Mouse (Mus musculus) hindbrain, postnatal 0 days (tissue): ENCODE results near the gene Bin2. TPM values are rescaled to one million over a fixed set of nuclear protein-coding genes. Genes with fewer than 3 reads are reported as not detected.

Source experiments
- ATAC-seq: fragments of 200-750 bp; cut with Nextera tagmentation; 2 replicates; pipeline ENCODE4 v1.8.0; 2017; ENCODE audit warnings: mild to moderate bottlenecking, moderate TSS enrichment, moderate library complexity
- DNase-seq: peaks from one replicate; pipeline ENCODE4 v3.0.0-alpha.2; 2015; ENCODE audit warnings: low spot score
- H3K27ac ChIP-seq: fragments of 300-500 bp; sonication (generic); 2 replicates; pipeline ENCODE4 v1.5.1; 2014; ENCODE audit warnings: mild to moderate bottlenecking
- H3K27me3 ChIP-seq: fragments of 300-500 bp; sonication (generic); 2 replicates; pipeline ENCODE4 v1.6.1; 2014; ENCODE audit warnings: low read length, mixed read lengths; ENCODE audit not compliant: insufficient read depth
- H3K36me3 ChIP-seq: fragments of 300-500 bp; sonication (generic); 2 replicates; pipeline ENCODE4 v1.6.1; 2014; ENCODE audit warnings: low read length, mixed read lengths; ENCODE audit not compliant: insufficient read depth
- H3K4me1 ChIP-seq: fragments of 300-500 bp; sonication (generic); 2 replicates; pipeline ENCODE4 v1.6.1; 2014; ENCODE audit warnings: antibody characterized with exemption, low read length, mixed read lengths; ENCODE audit not compliant: insufficient read depth
- H3K4me2 ChIP-seq: fragments of 300-500 bp; sonication (generic); 2 replicates; pipeline ENCODE4 v1.6.1; 2014; ENCODE audit warnings: low read depth, mild to moderate bottlenecking, low read length, moderate library complexity, mixed read lengths
- H3K4me3 ChIP-seq: fragments of 300-500 bp; sonication (generic); 2 replicates; pipeline ENCODE4 v1.5.1; 2014; ENCODE audit warnings: low read length
- H3K9ac ChIP-seq: fragments of 300-500 bp; sonication (generic); replicated peaks from 2 replicates; pipeline ENCODE4 v1.6.1; 2014; ENCODE audit warnings: mild to moderate bottlenecking, low read length, moderate library complexity, mixed read lengths
- H3K9me3 ChIP-seq: fragments of 300-500 bp; sonication (generic); 2 replicates; pipeline ENCODE4 v1.6.1; 2016; ENCODE audit warnings: low read length, mixed read lengths
- CTCF ChIP-seq: IDR thresholded peaks from 2 replicates; pipeline ENCODE4 v1.5.1; 2016; ENCODE audit warnings: antibody characterized with exemption, control low read depth, low read depth
- WGBS: fragments of 180-500 bp; shearing (Covaris S2); extraction: QIAGEN DNeasy Blood & Tissue Kit; methylation state at CpG from one replicate; pipeline ENCODE4 v1.1.7; 2014; 5-methylcytosine and 5-hydroxymethylcytosine counted together
- polyA plus RNA-seq: library from polyadenylated mRNA; unstranded; fragments of >200 nt; fragmentation: Nextera tagmentation; extraction: Ambion mirVana; gene quantifications from 2 replicates; pipeline ENCODE4 v1.2.1, GENCODE M21; 2015
- total RNA-seq: library from RNA; depleted of rRNA; stranded (reverse); fragments of >200 nt; gene quantifications from 2 replicates; pipeline ENCODE4 v1.2.3, GENCODE M21; 2014

Gene Bin2
- total and polyA plus RNA-seq, 2 experiments from 2014 or later: 0.63 to 1.4 TPM

GRCm38 (mm10) chr15:100706226-100706625 is 36.9 kb upstream of the Bin2 start:
- DNase-seq: no peak
- Histone ChIP-seq H3K27ac (no peak overlapping the region), H3K9me3 (no peaks in the 10 kb centered on the region), H3K4me2 (no peak overlapping the region), H3K4me3 (no peak overlapping the region), H3K27me3 (no peaks in the 10 kb centered on the region), H3K36me3 (no peaks in the 10 kb centered on the region), H3K9ac (no peak overlapping the region), H3K4me1 (no peaks in the 10 kb centered on the region)
- TF ChIP-seq CTCF: no peak
- ATAC-seq: no peak
- 68% methylated on average over 8 of the region's 8 CpGs for WGBS

GRCm38 (mm10) chr15:100705376-100705775 is 36.0 kb upstream of the Bin2 start:
- Histone ChIP-seq H3K9me3 (no peaks in the 10 kb centered on the region), H3K4me2 (no peak overlapping the region), H3K9ac (no peak overlapping the region), H3K27ac (no peak overlapping the region), H3K36me3 (no peaks in the 10 kb centered on the region), H3K4me3 (no peak overlapping the region), H3K4me1 (no peaks in the 10 kb centered on the region), H3K27me3 (no peaks in the 10 kb centered on the region)
- no peak for TF ChIP-seq CTCF
- DNase-seq (no peak), ATAC-seq (no peak)
- 72% methylated on average over 1 of the region's 1 CpGs for WGBS

GRCm38 (mm10) chr15:100703913-100704312 is 34.6 kb upstream of the Bin2 start:
- H3K9ac ChIP-seq: no peak overlapping the region
- no peaks in the 10 kb centered on the region for H3K27me3 ChIP-seq
- H3K4me3 ChIP-seq: no peak overlapping the region
- no peak for TF ChIP-seq CTCF
- DNase-seq (no peak), ATAC-seq (0 out of 2 replicates have a peak, but pooled peaks have one; percentile 15)
- no peaks in the 10 kb centered on the region for H3K36me3 ChIP-seq
- H3K27ac ChIP-seq: no peak overlapping the region
- H3K4me2 ChIP-seq: peak overlapping the region; percentile 28; the same call in 1 of the 2 replicates
- WGBS: 7% methylated on average over 17 of the region's 17 CpGs
- no peaks in the 10 kb centered on the region for H3K9me3 ChIP-seq
- no peaks in the 10 kb centered on the region for H3K4me1 ChIP-seq

GRCm38 (mm10) chr15:100701856-100702255 is 32.5 kb upstream of the Bin2 start:
- Histone ChIP-seq H3K27me3 (no peaks in the 10 kb centered on the region), H3K4me1 (no peaks in the 10 kb centered on the region), H3K4me3 (no peak overlapping the region), H3K4me2 (no peak overlapping the region), H3K36me3 (no peaks in the 10 kb centered on the region), H3K27ac (no peak overlapping the region), H3K9ac (no peak overlapping the region), H3K9me3 (no peaks in the 10 kb centered on the region)
- WGBS: 77% methylated on average over 6 of the region's 6 CpGs
- ATAC-seq (no peak), DNase-seq (no peak)
- no peak for TF ChIP-seq CTCF

- no peak for ATAC-seq
- H3K4me2 ChIP-seq: no peak overlapping the region
- H3K27me3 ChIP-seq: no peaks in the 10 kb centered on the region
- H3K9me3 ChIP-seq: no peaks in the 10 kb centered on the region
- H3K36me3 ChIP-seq: no peaks in the 10 kb centered on the region
- no peak for DNase-seq
- WGBS: 70% methylated on average over 10 of the region's 10 CpGs
- no peak for TF ChIP-seq CTCF
- no peak overlapping the region for H3K9ac ChIP-seq
- H3K27ac ChIP-seq: no peak overlapping the region
- H3K4me3 ChIP-seq: no peak overlapping the region
- no peaks in the 10 kb centered on the region for H3K4me1 ChIP-seq
Measured at GRCm38 (mm10) chr15:100701108-100701507, 31.8 kb upstream of the Bin2 start.

GRCm38 (mm10) chr15:100700424-100700823 is 31.1 kb upstream of the Bin2 start:
- Histone ChIP-seq H3K36me3 (no peaks in the 10 kb centered on the region), H3K9me3 (no peaks in the 10 kb centered on the region), H3K4me1 (no peaks in the 10 kb centered on the region), H3K4me3 (no peak overlapping the region), H3K27me3 (no peaks in the 10 kb centered on the region), H3K27ac (no peak overlapping the region), H3K4me2 (no peak overlapping the region), H3K9ac (no peak overlapping the region)
- WGBS: 74% methylated on average over 5 of the region's 5 CpGs
- ATAC-seq (no peak), DNase-seq (no peak)
- no peak for TF ChIP-seq CTCF

GRCm38 (mm10) chr15:100699386-100699785 is 30.0 kb upstream of the Bin2 start:
- Histone ChIP-seq H3K4me3 (no peak overlapping the region), H3K4me1 (no peaks in the 10 kb centered on the region), H3K27ac (no peak overlapping the region), H3K9ac (no peak overlapping the region), H3K36me3 (no peaks in the 10 kb centered on the region), H3K4me2 (no peak overlapping the region), H3K27me3 (no peaks in the 10 kb centered on the region), H3K9me3 (no peaks in the 10 kb centered on the region)
- DNase-seq (no peak), ATAC-seq (no peak)
- TF ChIP-seq CTCF: no peak
- WGBS: 68% methylated on average over 6 of the region's 6 CpGs
